Mouse (Mus musculus): ENCODE results near the gene Gm45713. TPM values are rescaled to one million over a fixed set of nuclear protein-coding genes. Genes with fewer than 3 reads are reported as not detected.
"Not testable (repeated sequence)": the region's sequence is repeated elsewhere in the genome, so short reads cannot be mapped to it uniquely, and the experiment has no call there.

Gm45713 gene
- total and polyA plus RNA-seq, 3 experiments: 3.9 TPM; not detected in 2

- no peak overlapping the region for H3K27ac ChIP-seq (ENCODE audit: control insufficient read depth, low read depth, low read length)
- TF ChIP-seq SIN3A (IDR thresholded peaks at IDR 0.05; ENCODE audit: low read length) (no peak), USF2 (IDR thresholded peaks at IDR 0.05; ENCODE audit: borderline replicate concordance in 1 of 2, insufficient read depth in 1 of 2, low read depth in 1 of 2, low read length in 2 of 2) (no peak), USF1 (IDR thresholded peaks at IDR 0.05; ENCODE audit: low read depth, low read length) (no peak), BHLHE40 (IDR thresholded peaks at IDR 0.05; ENCODE audit: borderline replicate concordance, low read depth, low read length) (no peak), CHD1 (IDR thresholded peaks at IDR 0.05; ENCODE audit: low read depth, low read length) (no peak), ELF1 (IDR thresholded peaks at IDR 0.05; ENCODE audit: low read depth, low read length) (no peak), GABPA (IDR thresholded peaks at IDR 0.05; ENCODE audit: low read depth, low read length) (no peak), ZKSCAN1 (IDR thresholded peaks at IDR 0.05; ENCODE audit: low read depth, low read length) (no peak), MEF2A (IDR thresholded peaks at IDR 0.05; ENCODE audit: extremely low read depth, insufficient replicate concordance, low read depth, low read length, poor library complexity, severe bottlenecking) (no peak), TCF12 (IDR thresholded peaks at IDR 0.05; ENCODE audit: low read depth, low read length) (no peak), ETS1 (IDR thresholded peaks at IDR 0.05; ENCODE audit: low read depth, low read length) (no peak), SMC3 (IDR thresholded peaks at IDR 0.05; ENCODE audit: low read depth, low read length) (no peak), CTCF (IDR thresholded peaks at IDR 0.05 in 2 of 3, conservative IDR thresholded peaks at IDR 0.05 in 1 of 3; ENCODE audit: control insufficient read depth in 1 of 3, insufficient read depth in 1 of 3, low read depth in 2 of 3, low read length in 3 of 3, poor library complexity in 1 of 3, severe bottlenecking in 1 of 3) (no peak), GATA1 (IDR thresholded peaks at IDR 0.05; ENCODE audit: low read depth, low read length) (no peak), ZMIZ1 (IDR thresholded peaks at IDR 0.05; ENCODE audit: low read depth, low read length) (no peak), MXI1 (IDR thresholded peaks at IDR 0.05; ENCODE audit: low read depth, low read length) (no peak), MYC (IDR thresholded peaks at IDR 0.05; ENCODE audit: low read depth, low read length) (no peak), MAZ (IDR thresholded peaks at IDR 0.05; ENCODE audit: low read depth, low read length) (no peak), NRF1 (IDR thresholded peaks at IDR 0.05; ENCODE audit: insufficient read depth, low read depth, low read length, poor library complexity, severe bottlenecking) (no peak)
- DNase-seq (ENCODE audit: low read depth, low spot score): no peak
- no peak overlapping the region for H3K4me3 ChIP-seq (ENCODE audit: control insufficient read depth in 1 of 2, insufficient read depth in 1 of 2, low read depth in 2 of 2, low read length in 2 of 2)
- H3K27me3 ChIP-seq (ENCODE audit: control insufficient read depth in 1 of 2, insufficient read depth in 2 of 2, low read length in 2 of 2): no peaks in the 10 kb centered on the region
- peaks cover 0 to 5% of the 10 kb centered on the region in 2 experiments; a peak in 2 of 4 replicates for H3K36me3 ChIP-seq (ENCODE audit: control insufficient read depth in 1 of 2, insufficient read depth in 2 of 2, low read length in 2 of 2)
- H3K9me3 ChIP-seq (replicated peaks; ENCODE audit: insufficient read depth, low read length): no peaks in the 10 kb centered on the region
- H3K4me1 ChIP-seq (ENCODE audit: control insufficient read depth in 1 of 2, insufficient read depth in 2 of 2, low read length in 2 of 2): peaks cover 5 to 22% of the 10 kb centered on the region in 2 experiments
- H3K9ac ChIP-seq (ENCODE audit: control insufficient read depth, low read depth, low read length, poor library complexity, severe bottlenecking): no peak overlapping the region
- no peaks in the 10 kb centered on the region for H3K79me2 ChIP-seq (ENCODE audit: control insufficient read depth, insufficient read depth, low read length, poor library complexity)
Observed at GRCm38 (mm10) chr7:45112529-45112928, 23.5 kb downstream of the Gm45713 start.

- no peaks in the 10 kb centered on the region for H3K27me3 ChIP-seq (ENCODE audit: control insufficient read depth in 1 of 2, insufficient read depth in 2 of 2, low read length in 2 of 2)
- H3K4me1 ChIP-seq (ENCODE audit: control insufficient read depth in 1 of 2, insufficient read depth in 2 of 2, low read length in 2 of 2): peaks cover 5 to 26% of the 10 kb centered on the region in 2 experiments
- no peak for DNase-seq (ENCODE audit: low read depth, low spot score)
- peaks cover 0 to 5% of the 10 kb centered on the region in 2 experiments; a peak in 2 of 4 replicates for H3K36me3 ChIP-seq (ENCODE audit: control insufficient read depth in 1 of 2, insufficient read depth in 2 of 2, low read length in 2 of 2)
- H3K79me2 ChIP-seq (ENCODE audit: control insufficient read depth, insufficient read depth, low read length, poor library complexity): no peaks in the 10 kb centered on the region
- no peak overlapping the region for H3K9ac ChIP-seq (ENCODE audit: control insufficient read depth, low read depth, low read length, poor library complexity, severe bottlenecking)
- TF ChIP-seq ZC3H11A (IDR thresholded peaks at IDR 0.05; ENCODE audit: low read depth, low read length): no peak
- no peaks in the 10 kb centered on the region for H3K9me3 ChIP-seq (replicated peaks; ENCODE audit: insufficient read depth, low read length)
- H3K4me3 ChIP-seq (ENCODE audit: control insufficient read depth in 1 of 2, insufficient read depth in 1 of 2, low read depth in 2 of 2, low read length in 2 of 2): no peak overlapping the region
- H3K27ac ChIP-seq (ENCODE audit: control insufficient read depth, low read depth, low read length): no peak overlapping the region
Observed at GRCm38 (mm10) chr7:45111940-45112339, 24.1 kb downstream of the Gm45713 start.

- H3K27me3 ChIP-seq (ENCODE audit: control insufficient read depth in 1 of 2, insufficient read depth in 2 of 2, low read length in 2 of 2); DNase-seq (ENCODE audit: low read depth, low spot score); H3K9me3 ChIP-seq (replicated peaks; ENCODE audit: insufficient read depth, low read length); H3K79me2 ChIP-seq (ENCODE audit: control insufficient read depth, insufficient read depth, low read length, poor library complexity); H3K4me3 ChIP-seq (ENCODE audit: control insufficient read depth in 1 of 2, insufficient read depth in 1 of 2, low read depth in 2 of 2, low read length in 2 of 2); H3K27ac ChIP-seq (ENCODE audit: control insufficient read depth, low read depth, low read length); H3K36me3 ChIP-seq (ENCODE audit: control insufficient read depth in 1 of 2, insufficient read depth in 2 of 2, low read length in 2 of 2); H3K9ac ChIP-seq (ENCODE audit: control insufficient read depth, low read depth, low read length, poor library complexity, severe bottlenecking): not testable (repeated sequence)
- peaks cover 5 to 26% of the 10 kb centered on the region in 2 experiments for H3K4me1 ChIP-seq (ENCODE audit: control insufficient read depth in 1 of 2, insufficient read depth in 2 of 2, low read length in 2 of 2)
Observed at GRCm38 (mm10) chr7:45110089-45110488, 25.9 kb downstream of the Gm45713 start.

All from MEL (cell line).